Comparison of ENCODE assay signal across 22 mouse cellular contexts in genomic region chr9:115746436-115746835, GRCm38 (mm10).
A peak's percentile ranks its signal among the peaks of the same experiment; 100 is the strongest.
DNase-seq lines count a peak whose midpoint lies in the region; ATAC-seq and TF ChIP-seq lines count a peak whose summit lies in the region.
"Had no signal": no experiment of that assay in that cellular context is flagged by ENCODE, and none has a peak within 500 bp of the region (broad histone marks: within the 10 kb centered on the region; RNA-seq: fewer than 3 reads in every experiment).

No protein-coding gene starts in this region.

- peak; percentile 92 for ATAC-seq in megakaryocyte, adult 5-6 weeks (ENCODE audit: poor library complexity, severe bottlenecking)
- peak; percentile 29; the same call in 1 of the 2 replicates for ATAC-seq in monocyte, adult 5-6 weeks (replicated peaks; ENCODE audit: insufficient number of reproducible peaks, low FRiP score, low TSS enrichment, poor library complexity, severe bottlenecking)
- no peak for ATAC-seq in kidney, embryonic 14.5 days (ENCODE audit: low FRiP score, low TSS enrichment)
- ATAC-seq: activated CD4-positive, CD25-positive, alpha-beta regulatory T cell, adult 4 months; forebrain, embryonic 15.5 days; hindbrain, embryonic 16.5 days; Patski had no signal

- whole genome bisulfite sequencing in kidney, embryonic 14.5 days: 80% methylated on average over 9 of the region's 9 CpGs

- H3K4me3 ChIP-seq in layer of hippocampus, adult 2 months: no peak overlapping the region
- no peak overlapping the region for H3K4me3 ChIP-seq in kidney, embryonic 14.5 days (ENCODE audit: low read length)
- H3K4me3 ChIP-seq: embryonic facial prominence, embryonic 12.5 days; forebrain, embryonic 15.5 days; heart, adult 2 months; heart, embryonic 13.5 days; hindbrain, embryonic 12.5 days had no signal

- TF ChIP-seq CTCF in layer of hippocampus, adult 2 months (conservative IDR thresholded peaks at IDR 0.05): no peak

- no peak overlapping the region for H3K4me2 ChIP-seq in kidney, embryonic 14.5 days (replicated peaks; ENCODE audit: low read depth, low read length)
- H3K4me2 ChIP-seq: embryonic facial prominence, embryonic 12.5 days; forebrain, embryonic 15.5 days; heart, embryonic 13.5 days; hindbrain, embryonic 12.5 days had no signal

- DNase-seq in layer of hippocampus, adult 2 months (ENCODE audit: low spot score in 2 of 2): no peak
- no peak for DNase-seq in layer of hippocampus, adult 18-20 months (ENCODE audit: low spot score in 2 of 2)
- DNase-seq in right cerebral cortex, postnatal 10 days (ENCODE audit: low spot score in 2 of 2): peak; percentile 31 to 36
- DNase-seq in right cerebral cortex, postnatal 25 days: no peak
- no peak for DNase-seq in neural tube, embryonic 10.5 days (ENCODE audit: extremely low spot score, low spot score)
- DNase-seq: adrenal gland, adult 2 months; adrenal gland, postnatal 25 days; cerebellum, adult 8-10 months; gastrocnemius, postnatal 10 days; heart, adult 2 months; heart, postnatal 36 days had no signal

- H3K27me3 ChIP-seq in kidney, embryonic 14.5 days (ENCODE audit: control insufficient read depth, insufficient read depth, low read length): no peaks in the 10 kb centered on the region
- H3K27me3 ChIP-seq: CH12.LX; embryonic facial prominence, embryonic 12.5 days; forebrain, embryonic 15.5 days; heart, embryonic 13.5 days; hindbrain, embryonic 12.5 days had no signal

- H3K9me3 ChIP-seq in kidney, embryonic 14.5 days (ENCODE audit: control insufficient read depth, low read length): no peaks in the 10 kb centered on the region; the same call in 1 of the 2 replicates
- H3K9me3 ChIP-seq: embryonic facial prominence, embryonic 12.5 days; forebrain, embryonic 15.5 days; heart, embryonic 13.5 days; hindbrain, embryonic 12.5 days had no signal

- no peaks in the 10 kb centered on the region for H3K4me1 ChIP-seq in kidney, embryonic 14.5 days (ENCODE audit: control insufficient read depth, insufficient read depth, low read length)
- H3K4me1 ChIP-seq: embryonic facial prominence, embryonic 12.5 days; forebrain, embryonic 15.5 days; heart, embryonic 13.5 days; hindbrain, embryonic 12.5 days had no signal

- H3K9ac ChIP-seq in kidney, embryonic 14.5 days (ENCODE audit: low read depth, low read length): no peak overlapping the region
- H3K9ac ChIP-seq: embryonic facial prominence, embryonic 12.5 days; forebrain, embryonic 15.5 days; heart, embryonic 13.5 days; hindbrain, embryonic 12.5 days had no signal

- H3K36me3 ChIP-seq in kidney, embryonic 14.5 days (ENCODE audit: control insufficient read depth, insufficient read depth, low read length): no peaks in the 10 kb centered on the region
- H3K36me3 ChIP-seq: embryonic facial prominence, embryonic 12.5 days; forebrain, embryonic 15.5 days; heart, embryonic 13.5 days; hindbrain, embryonic 12.5 days had no signal

- H3K27ac ChIP-seq in layer of hippocampus, adult 2 months: peak overlapping the region; percentile 18; the same call in 1 of the 2 replicates
- no peak overlapping the region for H3K27ac ChIP-seq in kidney, embryonic 14.5 days (ENCODE audit: low read depth, low read length)
- H3K27ac ChIP-seq: embryonic facial prominence, embryonic 12.5 days; forebrain, embryonic 15.5 days; heart, adult 2 months; heart, embryonic 13.5 days; hindbrain, embryonic 12.5 days had no signal

Comparison
In these comparisons a context has a peak if more than half of its experiments do, and no peak if none do; other contexts are left out.
1. DNase-seq: peak in right cerebral cortex, postnatal 10 days (2 of 2); none in layer of hippocampus, adult 2 months (0 of 2), layer of hippocampus, adult 18-20 months (0 of 2), right cerebral cortex, postnatal 25 days (single experiment) and neural tube, embryonic 10.5 days (single experiment).